Mouse (Mus musculus): ENCODE measurements around the gene Pygm. TPM values are rescaled to one million over a fixed set of nuclear protein-coding genes. Genes with fewer than 3 reads are reported as not detected.

Pygm gene
- polyA plus RNA-seq, 1 experiment from 2014 or later, result 4.7 TPM

DNA sequence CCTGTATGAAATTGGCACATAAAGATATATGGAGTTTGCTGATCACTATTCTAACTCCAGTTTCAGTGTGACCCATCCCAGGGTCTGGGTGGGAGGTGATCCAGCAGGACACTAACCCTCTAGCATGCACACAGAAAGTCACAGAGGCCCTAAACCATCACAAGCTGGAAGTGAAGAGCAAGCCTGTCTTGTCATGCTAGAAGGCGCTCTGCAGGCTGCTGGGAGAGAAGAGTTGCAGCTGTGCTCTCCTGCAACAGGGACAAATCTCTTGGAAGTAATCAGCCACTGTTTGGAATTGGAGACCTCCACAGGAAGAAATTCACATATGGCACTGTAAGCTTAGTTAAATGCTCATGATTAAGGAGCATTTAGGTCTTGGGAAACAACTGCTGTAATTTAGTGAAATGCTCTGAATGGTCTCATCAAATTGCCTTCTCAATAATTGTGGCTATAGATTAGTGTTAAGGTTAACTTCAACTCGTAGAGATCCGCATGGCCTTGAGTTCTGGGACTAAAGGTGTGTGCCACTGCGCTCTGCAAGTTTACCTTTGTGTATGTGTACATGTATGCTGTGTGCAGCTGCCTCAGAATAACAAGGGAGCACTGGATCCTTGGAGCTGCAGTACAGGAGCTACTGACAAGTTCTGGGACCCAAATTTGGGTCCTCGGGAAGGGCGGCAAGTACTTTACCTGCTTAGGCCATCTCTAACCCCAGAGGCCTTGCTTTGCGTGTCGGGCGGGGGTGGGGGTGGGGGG, 3.6 kb upstream of the Pygm start:
- no peak for ATAC-seq (ENCODE audit: low FRiP score, low read depth)
- Histone ChIP-seq H3K27ac (no peak overlapping the region), H3K9ac (no peak overlapping the region), H3K36me3 (peaks cover 32% of the 10 kb centered on the region), H3K4me3 (no peak overlapping the region), H3K9me3 (no peaks in the 10 kb centered on the region), H3K27me3 (replicated peaks) (no peaks in the 10 kb centered on the region), H3K4me2 (replicated peaks) (no peak overlapping the region), H3K4me1 (peaks cover 16% of the 10 kb centered on the region)
- WGBS, result 89% methylated on average over 9 of the region's 9 CpGs

DNA sequence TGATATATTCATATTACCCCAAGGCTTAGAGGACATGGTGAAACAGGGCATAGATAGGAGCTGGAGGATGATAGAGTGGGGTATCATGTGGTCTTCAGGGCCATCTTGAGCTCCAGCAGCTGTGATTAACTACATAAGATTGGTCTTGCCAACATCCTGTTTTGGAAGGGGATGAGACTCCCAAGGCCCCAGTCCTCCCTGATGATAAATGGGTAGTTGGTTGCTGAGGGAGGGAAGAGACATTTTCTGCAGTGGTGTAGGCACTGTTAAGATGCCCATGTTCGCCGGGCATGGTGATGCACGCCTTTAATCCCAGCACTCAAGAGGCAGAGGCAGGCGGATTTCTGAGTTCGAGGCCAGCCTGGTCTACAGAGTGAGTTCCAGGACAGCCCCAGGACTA, 3.0 kb upstream of the Pygm start:
- H3K27me3 ChIP-seq (replicated peaks), result no peaks in the 10 kb centered on the region
- H3K27ac ChIP-seq, result no peak overlapping the region
- no peak for ATAC-seq (ENCODE audit: low FRiP score, low read depth)
- no peak overlapping the region for H3K4me3 ChIP-seq
- H3K9ac ChIP-seq, result no peak overlapping the region
- H3K4me2 ChIP-seq (replicated peaks), result no peak overlapping the region
- peaks cover 25% of the 10 kb centered on the region for H3K36me3 ChIP-seq
- no peaks in the 10 kb centered on the region for H3K9me3 ChIP-seq
- WGBS, result 98% methylated on average over 5 of the region's 5 CpGs
- H3K4me1 ChIP-seq, result peaks cover 17% of the 10 kb centered on the region

DNA sequence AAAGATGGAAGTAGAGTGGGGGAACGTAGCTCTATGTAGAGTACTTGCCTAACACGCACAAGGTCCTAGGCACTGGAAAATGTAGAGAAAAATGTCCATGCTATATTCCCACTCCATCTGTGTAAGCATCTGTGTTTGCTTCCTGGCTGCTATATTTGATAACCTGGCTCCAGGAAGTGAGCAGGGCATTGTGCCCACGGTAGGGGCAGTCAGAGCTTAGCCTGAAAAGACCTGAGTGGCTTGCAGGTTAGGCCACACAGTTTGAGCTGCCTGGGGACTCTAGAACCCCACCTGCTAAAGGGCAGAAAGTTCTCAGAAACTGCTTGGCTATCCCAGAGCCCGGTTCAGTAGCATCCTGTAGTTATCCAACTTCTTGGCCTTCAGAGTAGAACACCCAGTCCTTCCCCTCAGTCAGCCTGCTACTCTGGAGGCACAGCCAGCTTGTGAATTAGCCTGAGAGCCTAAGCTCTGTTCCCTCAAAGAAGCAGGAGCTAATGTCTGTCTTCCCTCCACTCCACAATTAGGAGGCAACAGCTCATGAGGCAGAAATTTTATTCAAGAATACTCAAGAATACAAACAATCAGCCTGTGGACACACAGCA, 1.8 kb upstream of the Pygm start:
- Histone ChIP-seq H3K27me3 (replicated peaks) (no peaks in the 10 kb centered on the region), H3K9me3 (no peaks in the 10 kb centered on the region), H3K4me2 (replicated peaks) (no peak overlapping the region), H3K27ac (no peak overlapping the region), H3K4me1 (peaks cover 11% of the 10 kb centered on the region), H3K36me3 (peaks cover 14% of the 10 kb centered on the region), H3K9ac (no peak overlapping the region), H3K4me3 (no peak overlapping the region)
- WGBS, result 84% methylated on average over 4 of the region's 4 CpGs
- no peak for ATAC-seq (ENCODE audit: low FRiP score, low read depth)

DNA sequence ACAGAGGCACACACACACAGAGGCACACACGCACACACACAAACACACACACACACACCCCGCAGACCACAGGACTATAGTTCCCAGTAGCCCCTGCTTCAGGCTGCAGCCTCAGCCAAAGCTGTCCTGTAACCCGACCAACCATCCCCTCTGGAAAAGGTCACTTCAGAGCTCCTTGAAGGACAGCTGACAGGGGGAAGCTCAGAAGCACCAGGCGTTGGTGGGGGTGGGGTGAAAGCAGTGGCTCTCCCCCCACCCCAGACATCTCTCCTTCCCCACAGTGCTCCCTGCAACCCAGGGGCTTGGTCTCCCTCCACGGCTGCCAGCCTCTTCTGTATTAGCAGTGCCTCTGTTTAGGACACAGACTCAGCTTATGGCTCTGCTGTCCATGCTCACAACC, 729 bp upstream of the Pygm start:
- no peaks in the 10 kb centered on the region for H3K27me3 ChIP-seq (replicated peaks)
- 52% methylated on average over 5 of the region's 5 CpGs for WGBS
- H3K9me3 ChIP-seq, result no peaks in the 10 kb centered on the region
- no peak for ATAC-seq (ENCODE audit: low FRiP score, low read depth)
- peaks cover 7% of the 10 kb centered on the region; the same call in 1 of the 2 replicates for H3K4me1 ChIP-seq
- no peak overlapping the region for H3K4me2 ChIP-seq (replicated peaks)
- 0 out of 2 replicates have a peak overlapping the region, but pooled peaks have one; percentile 5 for H3K9ac ChIP-seq
- H3K27ac ChIP-seq, result no peak overlapping the region
- H3K4me3 ChIP-seq, result no peak overlapping the region
- H3K36me3 ChIP-seq, result 0 out of 2 replicates have a peak, but pooled peaks cover 4% of the 10 kb centered on the region

DNA sequence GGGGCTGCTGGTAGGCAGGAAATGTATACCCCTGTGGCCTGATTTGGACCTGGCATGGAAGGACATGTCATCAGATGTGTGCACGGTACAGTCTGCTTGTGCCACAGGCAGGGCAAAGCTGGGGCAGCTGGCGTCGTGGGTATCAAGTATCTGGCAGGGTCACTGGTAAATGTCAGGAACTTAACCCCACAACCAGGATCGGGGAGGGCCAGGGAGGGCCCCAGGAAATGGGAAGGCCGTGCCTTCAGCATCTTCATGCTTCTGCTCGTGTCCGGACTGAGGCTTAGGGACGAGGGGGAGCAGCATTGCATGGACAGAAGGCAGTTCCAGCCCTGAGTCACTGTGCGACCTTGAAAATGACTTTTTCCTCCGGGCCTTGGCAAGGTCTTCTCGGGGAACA, 755 bp downstream of the Pygm start:
- no peak for ATAC-seq (ENCODE audit: low FRiP score, low read depth)
- Histone ChIP-seq H3K4me1 (peaks cover 16% of the 10 kb centered on the region), H3K9me3 (no peaks in the 10 kb centered on the region), H3K36me3 (no peaks in the 10 kb centered on the region), H3K4me2 (replicated peaks) (no peak overlapping the region), H3K4me3 (no peak overlapping the region), H3K27me3 (replicated peaks) (no peaks in the 10 kb centered on the region), H3K27ac (no peak overlapping the region), H3K9ac (no peak overlapping the region)
- 84% methylated on average over 11 of the region's 11 CpGs for WGBS

DNA sequence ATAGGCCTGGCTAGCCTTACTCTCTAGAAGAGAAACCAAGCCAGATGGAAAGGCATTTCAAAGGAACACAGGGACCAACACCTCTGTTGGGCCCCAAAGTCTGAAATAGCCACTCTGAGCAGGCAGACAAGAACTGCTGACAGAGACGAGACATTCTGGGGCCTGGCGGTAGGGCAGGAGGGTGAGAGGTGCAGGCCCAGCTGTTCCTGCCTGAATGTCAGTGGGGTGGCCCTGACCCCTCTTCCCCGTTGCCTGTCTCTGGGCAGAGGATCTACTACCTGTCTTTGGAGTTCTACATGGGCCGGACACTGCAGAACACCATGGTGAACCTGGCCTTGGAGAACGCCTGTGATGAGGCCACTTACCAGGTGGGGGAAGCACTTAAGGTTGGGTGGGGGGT, 1.2 kb downstream of the Pygm start:
- Histone ChIP-seq H3K36me3 (no peaks in the 10 kb centered on the region), H3K4me2 (replicated peaks) (no peak overlapping the region), H3K4me3 (no peak overlapping the region), H3K9ac (no peak overlapping the region), H3K4me1 (peaks cover 16% of the 10 kb centered on the region), H3K27me3 (replicated peaks) (no peaks in the 10 kb centered on the region), H3K27ac (no peak overlapping the region), H3K9me3 (no peaks in the 10 kb centered on the region)
- no peak for ATAC-seq (ENCODE audit: low FRiP score, low read depth)
- WGBS, result 85% methylated on average over 5 of the region's 5 CpGs

DNA sequence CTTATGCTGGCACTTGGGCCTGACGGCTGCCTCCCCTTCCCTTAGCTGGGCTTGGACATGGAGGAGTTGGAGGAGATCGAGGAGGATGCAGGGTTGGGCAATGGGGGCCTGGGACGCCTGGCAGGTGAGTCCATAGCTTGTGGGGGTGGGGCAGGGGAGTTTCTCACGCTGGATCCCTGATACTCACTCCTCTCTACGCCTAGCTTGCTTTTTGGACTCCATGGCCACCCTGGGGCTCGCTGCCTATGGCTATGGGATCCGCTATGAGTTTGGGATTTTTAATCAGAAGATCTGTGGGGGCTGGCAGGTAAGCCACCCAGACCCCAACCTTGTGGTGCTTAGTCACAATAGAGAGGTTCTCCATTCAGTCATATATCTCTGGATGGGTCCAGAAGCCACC, 1.6 kb downstream of the Pygm start:
- no peaks in the 10 kb centered on the region for H3K36me3 ChIP-seq
- H3K27ac ChIP-seq, result no peak overlapping the region
- H3K4me2 ChIP-seq (replicated peaks), result no peak overlapping the region
- H3K4me1 ChIP-seq, result peaks cover 16% of the 10 kb centered on the region
- H3K9me3 ChIP-seq, result no peaks in the 10 kb centered on the region
- no peak overlapping the region for H3K9ac ChIP-seq
- WGBS, result 75% methylated on average over 7 of the region's 7 CpGs
- no peak for ATAC-seq (ENCODE audit: low FRiP score, low read depth)
- no peak overlapping the region for H3K4me3 ChIP-seq
- no peaks in the 10 kb centered on the region for H3K27me3 ChIP-seq (replicated peaks)

DNA sequence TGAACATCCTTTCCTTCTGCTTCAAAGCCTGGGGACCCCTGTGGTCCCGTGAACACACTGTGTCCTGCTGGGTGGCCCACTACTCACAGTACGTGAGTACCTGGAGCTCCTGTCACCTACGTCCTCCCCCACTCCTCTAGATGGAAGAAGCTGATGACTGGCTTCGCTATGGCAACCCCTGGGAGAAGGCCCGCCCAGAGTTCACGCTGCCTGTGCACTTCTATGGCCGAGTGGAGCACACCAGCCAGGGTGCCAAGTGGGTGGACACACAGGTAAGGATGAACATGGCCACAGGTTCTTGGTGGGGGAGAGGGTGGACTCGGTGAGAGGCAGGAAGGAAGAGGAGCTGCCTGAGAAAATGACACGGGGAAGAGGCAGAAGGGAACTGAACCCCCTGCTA, 2.0 kb downstream of the Pygm start:
- no peak overlapping the region for H3K9ac ChIP-seq
- WGBS, result 60% methylated on average over 9 of the region's 9 CpGs
- no peaks in the 10 kb centered on the region for H3K9me3 ChIP-seq
- H3K4me3 ChIP-seq, result no peak overlapping the region
- H3K36me3 ChIP-seq, result no peaks in the 10 kb centered on the region
- no peak overlapping the region for H3K4me2 ChIP-seq (replicated peaks)
- no peaks in the 10 kb centered on the region for H3K27me3 ChIP-seq (replicated peaks)
- peaks cover 16% of the 10 kb centered on the region for H3K4me1 ChIP-seq
- ATAC-seq (ENCODE audit: low FRiP score, low read depth), result no peak
- no peak overlapping the region for H3K27ac ChIP-seq

DNA sequence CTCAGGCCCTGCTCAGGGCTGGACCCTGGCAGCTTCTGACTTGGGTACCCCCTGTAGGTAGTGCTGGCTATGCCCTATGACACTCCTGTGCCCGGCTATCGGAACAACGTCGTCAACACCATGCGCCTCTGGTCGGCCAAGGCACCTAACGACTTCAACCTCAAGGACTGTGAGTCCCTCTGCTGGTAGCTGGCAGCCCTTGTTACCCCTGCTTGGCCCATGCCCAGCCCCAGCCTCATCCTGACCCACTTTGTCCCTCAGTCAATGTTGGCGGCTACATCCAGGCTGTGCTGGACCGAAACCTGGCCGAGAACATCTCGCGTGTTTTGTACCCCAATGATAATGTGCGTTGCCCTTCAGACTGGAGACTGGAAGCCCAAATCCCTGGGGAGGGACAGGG, 3.8 kb downstream of the Pygm start:
- H3K27ac ChIP-seq, result no peak overlapping the region
- no peak overlapping the region for H3K4me2 ChIP-seq (replicated peaks)
- H3K4me3 ChIP-seq, result no peak overlapping the region
- no peaks in the 10 kb centered on the region for H3K9me3 ChIP-seq
- no peak for ATAC-seq (ENCODE audit: low FRiP score, low read depth)
- no peaks in the 10 kb centered on the region for H3K27me3 ChIP-seq (replicated peaks)
- no peak overlapping the region for H3K9ac ChIP-seq
- H3K4me1 ChIP-seq, result peaks cover 16% of the 10 kb centered on the region
- H3K36me3 ChIP-seq, result no peaks in the 10 kb centered on the region
- 83% methylated on average over 13 of the region's 13 CpGs for WGBS

DNA sequence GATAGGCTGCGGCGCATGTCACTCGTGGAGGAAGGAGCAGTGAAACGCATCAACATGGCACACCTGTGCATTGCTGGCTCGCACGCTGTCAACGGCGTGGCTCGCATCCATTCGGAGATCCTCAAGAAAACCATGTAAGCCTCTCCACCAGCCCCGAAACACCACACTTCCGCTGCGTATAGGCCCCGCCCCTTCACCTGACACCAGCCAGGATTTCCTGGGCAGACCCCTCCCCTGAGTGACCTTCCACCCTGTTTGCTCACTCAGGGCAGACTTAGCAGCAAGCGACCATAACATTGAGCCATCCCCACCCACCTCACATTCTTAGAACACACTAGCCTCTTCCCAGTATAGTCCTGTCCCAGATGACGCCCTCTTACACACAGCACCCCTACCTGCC, 5.6 kb downstream of the Pygm start:
- WGBS, result 12% methylated on average over 16 of the region's 16 CpGs
- no peak for ATAC-seq (ENCODE audit: low FRiP score, low read depth)
- Histone ChIP-seq H3K36me3 (no peaks in the 10 kb centered on the region), H3K9me3 (no peaks in the 10 kb centered on the region), H3K27me3 (replicated peaks) (no peaks in the 10 kb centered on the region), H3K4me1 (peaks cover 12% of the 10 kb centered on the region), H3K4me2 (replicated peaks) (peak overlapping the region; percentile 47), H3K4me3 (0 out of 2 replicates have a peak overlapping the region, but pooled peaks have one; percentile 7), H3K27ac (no peak overlapping the region), H3K9ac (no peak overlapping the region)

DNA sequence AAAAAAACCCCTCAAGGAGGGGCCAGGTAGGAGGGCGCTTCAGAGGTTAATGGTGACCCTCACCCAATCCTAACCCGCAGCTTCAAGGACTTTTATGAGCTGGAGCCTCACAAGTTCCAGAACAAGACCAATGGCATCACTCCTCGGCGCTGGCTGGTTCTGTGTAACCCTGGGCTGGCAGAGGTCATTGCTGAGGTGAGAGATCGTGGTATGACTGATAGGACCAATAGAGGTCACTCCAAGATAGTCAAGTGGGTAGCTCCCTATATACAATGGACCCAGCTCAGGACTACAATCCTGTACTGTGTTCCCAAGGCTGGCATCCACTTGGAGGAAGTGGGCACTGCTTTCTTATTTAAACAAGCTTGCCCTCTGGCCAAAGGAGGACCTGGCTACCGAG, 6.1 kb downstream of the Pygm start:
- 63% methylated on average over 6 of the region's 6 CpGs for WGBS
- Histone ChIP-seq H3K36me3 (no peaks in the 10 kb centered on the region), H3K4me1 (peaks cover 12% of the 10 kb centered on the region)

DNA sequence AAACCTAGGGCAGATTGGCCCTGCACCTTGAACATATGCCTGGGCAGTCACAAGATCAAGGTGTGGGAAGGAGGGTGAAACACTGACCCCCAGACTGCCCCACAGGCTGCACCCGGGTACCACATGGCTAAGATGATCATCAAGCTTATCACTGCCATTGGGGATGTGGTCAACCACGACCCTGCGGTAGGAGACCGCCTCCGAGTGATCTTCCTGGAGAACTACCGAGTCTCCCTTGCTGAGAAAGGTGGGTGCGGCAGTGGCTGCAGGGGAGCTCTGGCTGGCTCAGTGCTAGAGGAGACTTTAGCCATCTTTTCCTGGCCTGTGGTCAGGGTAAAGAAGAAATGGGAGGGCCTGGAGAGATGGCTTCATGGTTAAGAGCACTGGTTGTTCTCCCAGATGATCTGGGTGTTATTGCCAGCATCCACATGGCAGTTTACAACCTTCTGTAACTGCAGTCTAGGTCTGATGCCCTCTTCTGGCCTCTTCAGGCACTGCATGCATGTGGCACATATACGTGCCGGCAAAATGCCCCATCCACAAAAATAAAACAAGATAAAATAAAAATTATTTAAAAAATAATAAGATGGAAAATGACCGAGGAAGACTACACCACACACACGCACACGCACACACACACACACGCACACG, 8.7 kb downstream of the Pygm start:
- Histone ChIP-seq H3K36me3 (no peaks in the 10 kb centered on the region), H3K9ac (no peak overlapping the region)
- 91% methylated on average over 14 of the region's 14 CpGs for WGBS

More for the DNA sequence above, 6.1 kb downstream of the Pygm start:
- Histone ChIP-seq H3K4me2 (replicated peaks) (no peak overlapping the region; the same call in 1 of the 2 replicates), H3K4me3 (no peak overlapping the region), H3K27me3 (replicated peaks) (no peaks in the 10 kb centered on the region), H3K9me3 (no peaks in the 10 kb centered on the region), H3K9ac (no peak overlapping the region), H3K27ac (no peak overlapping the region)
- ATAC-seq (ENCODE audit: low FRiP score, low read depth), result no peak

More for the DNA sequence above, 8.7 kb downstream of the Pygm start:
- H3K4me2 ChIP-seq (replicated peaks), result no peak overlapping the region
- peaks cover 7% of the 10 kb centered on the region; the same call in 1 of the 2 replicates for H3K27me3 ChIP-seq (replicated peaks)
- H3K4me3 ChIP-seq, result no peak overlapping the region
- H3K9me3 ChIP-seq, result no peaks in the 10 kb centered on the region
- no peak for ATAC-seq (ENCODE audit: low FRiP score, low read depth)
- H3K4me1 ChIP-seq, result peaks cover 9% of the 10 kb centered on the region; the same call in 1 of the 2 replicates
- no peak overlapping the region for H3K27ac ChIP-seq

Data from neural tube, embryonic 12.5 days (tissue).